Mouse (Mus musculus): Measurements from ENCODE around the gene Gm28845. TPM values are rescaled to one million over a fixed set of nuclear protein-coding genes. Genes with fewer than 3 reads are reported as not detected.
"Not testable (repeated sequence)": the region's sequence is repeated elsewhere in the genome, so short reads cannot be mapped to it uniquely, and the experiment has no call there.

The Gm28845 gene
- polyA plus RNA-seq, 1 experiment from 2014 or later, result not detected

GRCm38 (mm10) chr1:65091566-65091965 lies 27.8 kb downstream of the Gm28845 start:
- Histone ChIP-seq H3K4me1 (no peaks in the 10 kb centered on the region), H3K9me3 (no peaks in the 10 kb centered on the region), H3K4me2 (no peak overlapping the region), H3K27ac (no peak overlapping the region), H3K27me3 (no peaks in the 10 kb centered on the region), H3K9ac (no peak overlapping the region), H3K4me3 (replicated peaks) (no peak overlapping the region), H3K36me3 (replicated peaks) (no peaks in the 10 kb centered on the region)
- 90% methylated on average over 3 of the region's 3 CpGs for WGBS
- no peak for ATAC-seq (ENCODE audit: low FRiP score)

DNA sequence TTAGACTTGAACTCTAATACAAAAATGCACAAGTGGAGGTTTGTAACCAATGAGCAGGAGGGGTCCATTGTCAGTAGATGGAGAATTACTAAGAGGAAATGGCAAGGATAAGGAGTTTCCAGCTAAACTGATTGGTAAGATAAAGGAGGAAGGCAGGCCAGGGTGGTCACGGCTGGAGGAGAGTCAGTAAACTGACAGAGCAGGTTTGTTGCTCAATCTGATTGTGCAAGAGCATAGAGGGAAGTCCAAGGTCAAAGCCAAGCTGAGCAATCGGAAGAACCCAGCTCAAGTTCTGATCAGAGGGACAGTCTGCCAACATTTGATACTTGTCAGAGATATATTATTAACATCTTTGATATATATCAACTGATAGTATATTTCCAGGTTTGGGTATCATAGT lies 29.0 kb downstream of the Gm28845 start:
- Histone ChIP-seq H3K4me3 (replicated peaks) (no peak overlapping the region), H3K27me3 (no peaks in the 10 kb centered on the region), H3K4me2 (no peak overlapping the region), H3K4me1 (no peaks in the 10 kb centered on the region), H3K36me3 (replicated peaks) (no peaks in the 10 kb centered on the region), H3K27ac (no peak overlapping the region), H3K9ac (no peak overlapping the region), H3K9me3 (no peaks in the 10 kb centered on the region)
- WGBS, result 79% methylated on average over 2 of the region's 2 CpGs
- no peak for ATAC-seq (ENCODE audit: low FRiP score)

DNA sequence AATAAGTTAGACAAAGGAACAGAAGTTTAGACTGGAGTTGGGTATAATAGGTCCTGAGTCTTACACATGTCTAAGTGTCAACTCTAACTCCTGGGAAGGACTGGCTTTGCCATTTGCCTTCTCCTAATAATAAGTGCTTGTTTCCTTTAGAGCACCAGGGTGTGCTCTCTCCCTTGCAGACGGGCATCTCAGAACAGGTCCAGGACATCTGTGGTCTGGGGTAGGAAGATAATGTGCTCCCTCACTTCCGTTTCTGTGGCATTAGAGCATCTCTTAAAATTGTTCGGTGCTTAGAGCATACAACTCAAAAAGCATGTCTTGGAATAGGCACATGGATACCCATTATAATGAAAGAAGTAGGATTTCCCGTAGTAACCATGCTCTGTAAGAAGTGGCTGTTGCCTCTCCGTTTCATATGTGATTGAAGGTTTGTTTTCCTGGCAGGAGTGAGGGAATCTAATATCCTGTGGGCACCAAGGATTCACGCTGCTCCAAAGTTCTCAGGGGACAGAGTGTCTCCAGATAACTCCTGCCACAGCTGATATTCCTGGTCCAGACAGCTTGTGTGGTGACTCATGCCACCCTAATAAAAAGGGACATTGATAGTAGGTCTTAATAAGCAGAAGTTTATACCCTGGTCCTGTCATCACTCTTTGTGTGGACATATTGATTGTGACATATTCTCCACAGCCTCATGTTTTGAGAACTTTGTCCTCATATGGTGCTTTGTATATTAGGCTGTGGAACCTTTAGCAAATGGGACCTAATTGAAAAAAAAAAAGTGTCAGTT lies 30.6 kb downstream of the Gm28845 start:
- Histone ChIP-seq H3K4me3 (replicated peaks) (no peak overlapping the region), H3K27me3 (no peaks in the 10 kb centered on the region), H3K9ac (no peak overlapping the region), H3K27ac (no peak overlapping the region), H3K4me2 (no peak overlapping the region), H3K4me1 (no peaks in the 10 kb centered on the region), H3K36me3 (replicated peaks) (no peaks in the 10 kb centered on the region), H3K9me3 (no peaks in the 10 kb centered on the region)
- 84% methylated on average over 6 of the region's 6 CpGs for WGBS
- no peak for ATAC-seq (ENCODE audit: low FRiP score)

DNA sequence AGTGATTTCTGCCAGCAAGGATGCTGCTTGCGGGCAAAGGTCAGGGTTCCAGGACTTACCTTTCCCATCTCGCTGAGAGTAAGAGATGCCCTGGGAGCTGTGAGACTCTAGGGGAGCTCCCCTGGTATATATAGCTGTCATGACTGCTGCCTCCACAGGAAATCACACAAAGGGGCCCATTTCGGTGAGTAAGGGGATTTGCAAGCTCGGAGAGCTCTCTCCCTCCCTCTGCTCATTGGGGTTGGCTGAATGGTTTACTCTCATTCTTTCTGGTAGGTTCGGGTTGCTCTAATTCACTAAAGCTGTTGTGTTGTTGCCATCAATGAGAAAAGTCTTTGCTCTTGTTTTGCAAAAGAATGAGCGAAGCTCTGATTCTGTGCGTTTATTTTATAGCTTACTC lies 37.2 kb downstream of the Gm28845 start, which contains the start of gene Crygb:
Gene Crygb, minus strand, starts transcription at position 101 of the 400 bp plus-strand sequence.
- no peak for ATAC-seq (ENCODE audit: low FRiP score)
- Histone ChIP-seq H3K36me3 (replicated peaks) (no peaks in the 10 kb centered on the region), H3K4me2 (no peak within 1 kb of the TSS), H3K9me3 (no peaks in the 10 kb centered on the region), H3K27ac (no peak within 1 kb of the TSS), H3K4me1 (peaks cover 5% of the 10 kb centered on the region), H3K27me3 (no peaks in the 10 kb centered on the region), H3K9ac (no peak within 1 kb of the TSS), H3K4me3 (replicated peaks) (no peak within 1 kb of the TSS)
- WGBS, result 21% methylated on average over 7 of the region's 7 CpGs

DNA sequence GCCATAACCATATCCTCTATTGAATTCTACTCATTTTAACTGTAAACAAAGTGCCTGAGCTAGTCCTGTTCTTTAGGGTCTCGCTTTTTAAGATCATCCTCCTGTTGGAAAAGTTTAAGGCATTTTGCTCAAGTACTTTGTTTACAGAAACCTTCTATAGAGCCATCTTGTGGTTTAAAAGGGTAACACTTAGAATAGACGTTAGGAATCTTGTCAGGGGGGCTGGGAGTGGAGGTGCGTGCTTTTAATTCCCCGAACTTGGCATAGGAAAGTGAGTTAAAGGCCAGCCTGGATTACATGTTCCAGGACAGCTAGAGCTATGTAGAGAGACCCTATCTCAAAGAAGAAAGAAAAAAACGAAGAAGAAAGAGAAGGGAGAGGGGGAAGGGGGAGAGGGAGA lies 43.8 kb downstream of the Gm28845 start:
- WGBS, result 23% methylated on average over 5 of the region's 5 CpGs
- H3K4me1 ChIP-seq, result no peaks in the 10 kb centered on the region
- no peak for ATAC-seq (ENCODE audit: low FRiP score)
- no peaks in the 10 kb centered on the region for H3K36me3 ChIP-seq (replicated peaks)
- no peak overlapping the region for H3K4me2 ChIP-seq
- H3K27ac ChIP-seq, result no peak overlapping the region
- no peak overlapping the region for H3K9ac ChIP-seq
- H3K9me3 ChIP-seq, result no peaks in the 10 kb centered on the region
- H3K27me3 ChIP-seq, result no peaks in the 10 kb centered on the region
- H3K4me3 ChIP-seq (replicated peaks), result no peak overlapping the region

GRCm38 (mm10) chr1:65073589-65073988 lies 45.8 kb downstream of the Gm28845 start, which contains the start of gene Crygc:
TSS of gene Crygc (minus strand) at chr1:65073689.
- H3K9me3 ChIP-seq, result no peaks in the 10 kb centered on the region
- no peak within 1 kb of the TSS for H3K9ac ChIP-seq
- no peak within 1 kb of the TSS for H3K4me3 ChIP-seq (replicated peaks)
- 58% methylated on average over 6 of the region's 6 CpGs for WGBS
- ATAC-seq (ENCODE audit: low FRiP score), result no peak
- H3K27me3 ChIP-seq, result no peaks in the 10 kb centered on the region
- H3K4me1 ChIP-seq, result no peaks in the 10 kb centered on the region
- no peak within 1 kb of the TSS for H3K27ac ChIP-seq
- H3K36me3 ChIP-seq (replicated peaks), result no peaks in the 10 kb centered on the region
- no peak within 1 kb of the TSS for H3K4me2 ChIP-seq

DNA sequence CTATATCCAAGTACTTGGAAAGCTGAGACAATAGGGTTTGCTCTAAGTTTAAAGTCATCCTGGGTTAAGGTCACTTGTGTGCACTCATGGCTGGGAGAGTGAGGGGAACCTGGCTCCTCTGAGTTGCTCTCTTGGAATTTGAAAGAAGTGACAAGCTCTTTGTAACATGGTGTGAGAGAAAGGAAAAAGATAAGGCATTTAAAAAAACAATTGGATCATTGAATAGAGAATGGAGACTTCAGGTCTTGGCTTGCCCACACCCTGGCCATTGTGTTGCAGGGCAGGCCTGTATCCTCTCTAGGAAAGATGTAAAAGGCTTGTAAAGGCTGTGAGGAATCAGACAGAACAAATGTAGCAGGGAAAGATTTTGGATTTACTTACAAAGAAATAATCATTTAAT lies 51.5 kb downstream of the Gm28845 start:
- H3K4me3 ChIP-seq (replicated peaks), result no peak overlapping the region
- H3K9me3 ChIP-seq, result no peaks in the 10 kb centered on the region
- H3K4me1 ChIP-seq, result no peaks in the 10 kb centered on the region
- H3K9ac ChIP-seq, result no peak overlapping the region
- no peak overlapping the region for H3K4me2 ChIP-seq
- no peaks in the 10 kb centered on the region for H3K27me3 ChIP-seq
- no peak overlapping the region for H3K27ac ChIP-seq
- no peak for ATAC-seq (ENCODE audit: low FRiP score)
- no peaks in the 10 kb centered on the region for H3K36me3 ChIP-seq (replicated peaks)

- ATAC-seq (ENCODE audit: low FRiP score), result no peak
- Histone ChIP-seq H3K9me3 (no peaks in the 10 kb centered on the region), H3K27me3 (no peaks in the 10 kb centered on the region), H3K4me2 (no peak overlapping the region), H3K36me3 (replicated peaks) (no peaks in the 10 kb centered on the region), H3K4me3 (replicated peaks) (no peak overlapping the region), H3K9ac (no peak overlapping the region), H3K4me1 (no peaks in the 10 kb centered on the region), H3K27ac (no peak overlapping the region)
- 79% methylated on average over 15 of the region's 15 CpGs for WGBS
Measured at GRCm38 (mm10) chr1:65064201-65064600, 55.2 kb downstream of the Gm28845 start.

GRCm38 (mm10) chr1:65063352-65063751 lies 56.0 kb downstream of the Gm28845 start, which contains the start of gene Crygd:
TSS of gene Crygd (minus strand) at chr1:65063452.
- H3K36me3 ChIP-seq (replicated peaks), result no peaks in the 10 kb centered on the region
- H3K27me3 ChIP-seq, result no peaks in the 10 kb centered on the region
- H3K27ac ChIP-seq, result no peak within 1 kb of the TSS
- no peak for ATAC-seq (ENCODE audit: low FRiP score)
- H3K9me3 ChIP-seq, result no peaks in the 10 kb centered on the region
- no peak within 1 kb of the TSS for H3K9ac ChIP-seq
- H3K4me1 ChIP-seq, result no peaks in the 10 kb centered on the region
- 49% methylated on average over 8 of the region's 8 CpGs for WGBS
- H3K4me2 ChIP-seq, result no peak within 1 kb of the TSS
- H3K4me3 ChIP-seq (replicated peaks), result no peak within 1 kb of the TSS

DNA sequence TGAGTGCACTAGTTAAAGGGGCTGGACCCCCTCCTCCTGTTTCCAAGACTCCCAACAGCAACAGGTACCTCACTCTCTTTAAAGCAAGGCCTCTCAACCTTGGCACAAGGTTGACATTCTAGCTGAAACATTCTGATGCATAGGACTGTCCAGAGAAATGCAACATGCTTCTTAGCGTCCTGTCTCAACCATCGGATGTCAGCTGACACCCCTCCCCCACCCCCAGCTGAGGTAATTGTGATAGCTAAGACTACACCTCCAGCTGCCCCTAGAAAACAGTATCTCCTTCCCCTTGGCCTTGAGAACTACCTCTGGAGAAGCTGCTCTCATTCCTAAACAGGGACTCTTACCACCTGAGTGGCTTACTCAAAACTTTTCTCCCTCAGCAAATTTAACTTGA lies 67.2 kb downstream of the Gm28845 start:
- no peak overlapping the region for H3K4me2 ChIP-seq
- H3K36me3 ChIP-seq (replicated peaks), result no peaks in the 10 kb centered on the region
- 0 out of 2 replicates have a peak, but pooled peaks cover 6% of the 10 kb centered on the region for H3K27me3 ChIP-seq
- H3K9me3 ChIP-seq, result no peaks in the 10 kb centered on the region
- H3K4me1 ChIP-seq, result peaks cover 12% of the 10 kb centered on the region
- H3K9ac ChIP-seq, result no peak overlapping the region
- ATAC-seq (ENCODE audit: low FRiP score), result no peak
- H3K27ac ChIP-seq, result no peak overlapping the region
- 37% methylated on average over 2 of the region's 2 CpGs for WGBS
- H3K4me3 ChIP-seq (replicated peaks), result no peak overlapping the region

DNA sequence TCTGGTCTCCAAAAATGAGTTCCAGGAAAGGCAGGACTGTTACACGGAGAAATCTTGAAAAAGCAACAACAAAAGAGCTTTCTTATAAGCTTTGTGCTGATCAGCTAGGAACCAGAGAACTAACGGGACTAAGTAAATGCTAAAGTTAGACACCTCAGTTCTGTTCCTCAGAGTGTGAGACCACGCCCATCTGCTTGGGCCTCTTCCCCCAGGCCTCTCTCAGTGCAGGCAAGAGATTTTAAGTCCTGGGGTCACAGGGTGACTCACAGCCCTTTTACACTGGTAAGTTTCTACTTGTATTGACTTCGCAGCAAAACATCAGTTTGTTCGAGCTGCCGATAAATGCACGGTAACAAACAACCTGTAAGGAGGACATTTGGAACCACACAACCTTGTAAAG lies 67.7 kb downstream of the Gm28845 start:
- no peaks in the 10 kb centered on the region for H3K36me3 ChIP-seq (replicated peaks)
- no peak overlapping the region for H3K9ac ChIP-seq
- H3K4me2 ChIP-seq, result no peak overlapping the region
- H3K4me1 ChIP-seq, result peaks cover 12% of the 10 kb centered on the region
- no peaks in the 10 kb centered on the region for H3K9me3 ChIP-seq
- no peak overlapping the region for H3K27ac ChIP-seq
- 53% methylated on average over 7 of the region's 7 CpGs for WGBS
- H3K27me3 ChIP-seq, result 0 out of 2 replicates have a peak, but pooled peaks cover 6% of the 10 kb centered on the region
- H3K4me3 ChIP-seq (replicated peaks), result no peak overlapping the region
- ATAC-seq (ENCODE audit: low FRiP score), result no peak

DNA sequence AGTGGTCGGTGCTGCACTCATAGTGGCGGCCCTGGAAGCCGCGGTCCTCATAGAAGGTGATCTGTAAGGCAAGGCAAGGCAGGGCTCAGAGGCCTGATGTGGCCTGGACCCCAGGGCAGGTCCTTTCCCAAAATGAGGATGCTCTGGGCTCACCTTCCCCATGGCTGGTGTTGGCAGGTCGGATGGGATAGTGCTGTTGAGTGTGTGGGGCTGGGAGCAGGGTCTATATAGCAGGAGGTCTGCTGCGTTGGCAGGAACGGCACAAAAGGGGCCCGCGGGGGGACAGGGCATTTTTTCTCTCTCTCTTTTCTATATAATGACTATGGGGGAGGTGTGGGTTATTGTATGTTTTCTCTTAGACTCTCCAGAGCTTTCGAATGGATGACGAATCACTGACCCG lies 68.4 kb downstream of the Gm28845 start, which contains the start of gene Cryge:
Gene Cryge, minus strand, starts transcription at position 198 of the 400 bp plus-strand sequence.
- H3K27me3 ChIP-seq; H3K36me3 ChIP-seq (replicated peaks); H3K27ac ChIP-seq; H3K9me3 ChIP-seq; H3K9ac ChIP-seq; ATAC-seq (ENCODE audit: low FRiP score); H3K4me2 ChIP-seq; H3K4me3 ChIP-seq (replicated peaks): not testable (repeated sequence)
- peaks cover 12% of the 10 kb centered on the region for H3K4me1 ChIP-seq
- WGBS, result 40% methylated on average over 11 of the region's 12 CpGs

Data from forebrain, embryonic 12.5 days (tissue).